Mouse (Mus musculus) forelimb bud, embryonic 11.5 days (tissue): Measurements from ENCODE around the gene Tbx6.
A peak's percentile ranks its signal among the peaks of the same experiment; 100 is the strongest.
"Not testable (repeated sequence)": the region's sequence is repeated elsewhere in the genome, so short reads cannot be mapped to it uniquely, and the experiment has no call there.

Source experiments
- DNase-seq: peaks from one replicate; pipeline ENCODE4 v3.0.0-alpha.2; 2012; ENCODE audit warnings: low read depth, low spot score

Tbx6 gene

DNA sequence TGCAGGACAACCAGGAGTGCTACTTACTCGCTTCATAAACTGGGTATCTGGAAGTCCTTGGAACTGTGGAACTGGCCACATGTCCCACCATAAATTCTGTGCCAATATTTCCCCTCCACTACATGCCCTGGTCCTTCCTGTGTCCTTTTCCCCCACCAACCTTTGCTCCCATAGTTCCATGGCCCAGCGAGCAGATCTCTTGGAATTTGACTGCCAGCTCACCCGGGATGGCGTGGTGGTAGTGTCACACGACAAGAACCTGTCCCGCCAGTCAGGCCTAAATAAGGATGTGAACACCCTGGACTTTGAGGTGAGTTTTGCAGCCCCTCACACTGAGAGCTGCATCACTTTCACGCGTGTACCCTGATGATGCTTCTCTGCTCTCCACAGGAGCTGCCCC is 14.3 kb upstream of the Tbx6 start:
- no peak for DNase-seq

- DNase-seq: no peak
Observed at GRCm38 (mm10) chr7:126770784-126771183, 10.5 kb upstream of the Tbx6 start.

GRCm38 (mm10) chr7:126773351-126773750 is 7.9 kb upstream of the Tbx6 start:
- no peak for DNase-seq

DNA sequence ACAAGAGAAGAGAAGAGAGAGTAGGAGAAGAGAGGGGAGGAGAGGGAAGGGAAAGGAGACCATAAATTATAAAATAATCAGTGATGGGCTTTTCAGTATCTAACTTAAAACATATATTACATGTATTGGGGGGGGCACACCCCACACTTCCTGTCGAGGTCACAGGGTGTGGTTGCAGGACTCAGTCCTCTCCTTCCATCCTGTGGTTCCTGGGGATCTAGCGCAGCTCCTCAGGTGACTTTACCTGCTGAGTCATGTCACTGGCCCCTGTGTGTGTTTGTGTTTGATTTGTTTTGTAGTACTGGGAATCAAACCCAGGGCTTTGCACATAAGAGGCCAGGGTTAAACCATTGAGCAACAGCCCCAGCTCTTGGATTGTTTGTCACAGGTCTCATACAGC is 6.8 kb upstream of the Tbx6 start:
- no peak for DNase-seq

GRCm38 (mm10) chr7:126775185-126775977 is 5.9 kb upstream of the Tbx6 start:
- no peak for DNase-seq

GRCm38 (mm10) chr7:126775978-126776234 is 5.4 kb upstream of the Tbx6 start:
- DNase-seq: no peak

GRCm38 (mm10) chr7:126776598-126777057 is 4.7 kb upstream of the Tbx6 start, which contains the start of gene Ypel3:
TSS of gene Ypel3 (plus strand) at chr7:126776955.
- peak; percentile 90 for DNase-seq

GRCm38 (mm10) chr7:126777476-126777875 is 3.8 kb upstream of the Tbx6 start:
- DNase-seq: no peak

DNA sequence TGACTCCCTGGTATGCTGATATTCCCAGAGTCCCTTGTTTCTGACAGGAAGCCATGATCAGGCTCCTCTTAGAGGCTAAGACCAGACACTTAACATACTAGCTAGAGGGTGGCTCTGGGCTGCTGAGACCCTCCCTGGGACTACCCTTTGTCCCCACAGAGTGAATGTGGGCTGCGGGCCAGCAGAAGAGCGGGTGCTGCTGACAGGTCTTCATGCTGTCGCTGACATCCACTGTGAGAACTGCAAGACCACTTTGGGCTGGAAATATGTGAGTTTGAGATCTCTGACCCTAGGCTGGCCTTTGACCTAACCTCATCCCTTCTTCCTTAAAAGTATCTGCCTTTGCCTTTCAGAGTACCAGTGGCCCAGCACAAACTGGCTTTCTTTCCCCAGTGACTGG is 3.1 kb upstream of the Tbx6 start:
- no peak for DNase-seq

DNA sequence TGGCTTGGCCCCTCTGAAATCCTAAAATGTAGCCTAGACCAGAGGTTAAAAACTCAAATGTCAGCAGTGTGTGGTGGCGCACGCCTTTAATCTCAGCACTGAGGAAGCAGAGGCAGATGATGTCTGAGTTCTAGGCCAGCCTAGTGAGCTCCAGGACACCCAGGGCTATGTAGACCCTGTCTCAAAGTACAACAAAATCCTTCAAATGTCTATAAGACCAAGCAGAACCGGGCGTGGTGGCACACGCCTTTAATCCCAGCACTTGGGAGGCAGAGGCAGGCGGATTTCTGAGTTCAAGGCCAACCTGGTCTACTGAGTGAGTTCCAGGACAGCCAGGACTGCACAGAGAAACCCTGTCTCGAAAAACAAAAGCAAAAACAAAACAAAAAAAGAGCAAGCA is 2.2 kb upstream of the Tbx6 start:
- not testable (repeated sequence) for DNase-seq

GRCm38 (mm10) chr7:126779983-126780970 is 1.0 kb upstream of the Tbx6 start:
- peak; percentile 89 for DNase-seq

DNA sequence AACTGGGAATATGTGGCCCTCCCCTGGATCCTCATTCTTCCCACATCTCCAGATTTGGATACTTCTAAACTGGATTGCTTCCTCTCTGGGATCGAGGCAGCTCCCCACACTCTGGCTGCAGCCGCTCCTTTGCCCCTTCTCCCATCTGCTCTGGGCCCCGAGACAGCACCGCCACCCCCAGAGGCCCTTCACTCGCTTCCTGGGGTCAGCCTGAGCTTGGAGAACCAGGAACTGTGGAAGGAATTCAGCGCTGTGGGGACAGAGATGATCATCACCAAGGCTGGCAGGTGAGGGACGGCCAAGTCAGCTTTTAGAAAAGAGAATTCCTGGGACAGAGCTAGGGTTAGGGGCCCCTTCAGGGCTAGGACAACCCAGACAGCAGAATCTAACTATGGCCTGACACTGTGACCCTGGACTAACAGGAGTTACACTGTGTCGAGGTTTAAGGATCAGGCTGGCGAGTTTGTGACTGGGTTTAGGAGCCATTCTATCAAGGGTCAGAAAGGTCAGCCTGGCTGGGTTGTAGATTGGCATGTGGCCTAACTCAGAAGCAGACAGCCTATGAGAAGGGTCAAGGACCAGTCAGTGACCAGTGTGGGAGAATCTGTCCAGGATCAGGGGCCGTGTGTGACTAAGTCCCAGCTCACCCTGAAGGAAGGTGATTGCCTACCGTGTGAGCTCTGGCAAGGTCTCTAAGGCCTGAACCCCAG is 533 bp downstream of the Tbx6 start:
- DNase-seq: no peak

- DNase-seq: no peak
Observed at GRCm38 (mm10) chr7:126782693-126783092, 1.4 kb downstream of the Tbx6 start.

DNA sequence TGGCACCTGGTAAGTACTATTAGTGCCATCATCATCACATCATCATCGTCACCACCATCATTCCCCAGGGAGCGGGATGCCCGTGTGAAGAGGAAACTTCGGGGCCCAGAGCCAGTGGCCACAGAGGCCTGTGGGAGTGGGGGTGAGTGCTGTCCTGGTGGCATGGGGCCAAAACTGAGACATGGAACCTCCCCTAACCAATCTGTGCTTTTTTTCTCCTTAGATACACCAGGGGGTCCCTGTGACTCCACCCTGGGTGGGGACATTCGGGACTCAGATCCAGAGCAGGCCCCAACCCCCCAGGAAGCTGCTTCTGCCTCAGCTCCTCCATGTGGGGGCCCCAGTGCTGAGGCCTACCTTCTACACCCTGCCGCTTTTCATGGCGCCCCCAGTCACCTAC is 3.2 kb downstream of the Tbx6 start:
- no peak for DNase-seq

DNA sequence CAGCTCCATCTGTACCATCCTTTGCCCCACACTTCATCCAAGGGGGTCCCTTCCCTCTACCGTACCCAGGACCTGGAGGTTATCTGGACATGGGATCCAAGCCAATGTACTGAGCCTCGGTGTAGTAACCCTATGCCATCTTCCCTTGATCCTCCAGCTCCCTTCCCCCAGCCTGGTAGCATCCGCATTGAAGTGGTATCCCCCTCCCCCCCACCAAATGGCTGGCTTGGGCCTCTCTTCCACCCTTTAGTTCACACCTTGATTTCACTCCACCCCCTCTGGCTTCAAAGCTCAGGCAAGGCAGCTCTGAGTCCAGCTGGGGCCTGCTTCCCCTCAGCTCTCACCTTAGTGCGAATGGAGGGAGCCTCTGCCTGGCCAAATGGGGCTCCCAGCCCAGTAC is 3.8 kb downstream of the Tbx6 start:
- DNase-seq: no peak

DNA sequence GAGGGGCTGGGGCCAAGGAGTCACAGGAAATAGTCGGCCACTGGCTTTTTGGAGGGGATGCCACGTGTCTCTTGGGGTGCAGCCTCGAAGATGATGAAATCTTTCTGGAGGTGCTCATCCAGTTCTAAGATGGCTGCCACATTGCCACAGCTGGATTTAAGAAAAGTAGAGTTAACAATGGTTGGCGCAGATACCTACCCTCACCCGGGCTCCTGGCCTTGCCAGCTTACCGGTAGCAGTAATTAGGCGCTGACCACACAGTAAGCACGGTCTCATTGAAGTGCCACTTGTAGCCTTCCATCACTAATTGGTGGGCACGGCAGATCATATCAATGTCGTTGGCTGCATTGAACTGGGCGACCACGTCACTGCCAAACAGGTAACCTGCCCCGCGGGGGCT is 4.9 kb downstream of the Tbx6 start:
- DNase-seq: no peak

GRCm38 (mm10) chr7:126789141-126789540 is 7.9 kb downstream of the Tbx6 start:
- no peak for DNase-seq

DNA sequence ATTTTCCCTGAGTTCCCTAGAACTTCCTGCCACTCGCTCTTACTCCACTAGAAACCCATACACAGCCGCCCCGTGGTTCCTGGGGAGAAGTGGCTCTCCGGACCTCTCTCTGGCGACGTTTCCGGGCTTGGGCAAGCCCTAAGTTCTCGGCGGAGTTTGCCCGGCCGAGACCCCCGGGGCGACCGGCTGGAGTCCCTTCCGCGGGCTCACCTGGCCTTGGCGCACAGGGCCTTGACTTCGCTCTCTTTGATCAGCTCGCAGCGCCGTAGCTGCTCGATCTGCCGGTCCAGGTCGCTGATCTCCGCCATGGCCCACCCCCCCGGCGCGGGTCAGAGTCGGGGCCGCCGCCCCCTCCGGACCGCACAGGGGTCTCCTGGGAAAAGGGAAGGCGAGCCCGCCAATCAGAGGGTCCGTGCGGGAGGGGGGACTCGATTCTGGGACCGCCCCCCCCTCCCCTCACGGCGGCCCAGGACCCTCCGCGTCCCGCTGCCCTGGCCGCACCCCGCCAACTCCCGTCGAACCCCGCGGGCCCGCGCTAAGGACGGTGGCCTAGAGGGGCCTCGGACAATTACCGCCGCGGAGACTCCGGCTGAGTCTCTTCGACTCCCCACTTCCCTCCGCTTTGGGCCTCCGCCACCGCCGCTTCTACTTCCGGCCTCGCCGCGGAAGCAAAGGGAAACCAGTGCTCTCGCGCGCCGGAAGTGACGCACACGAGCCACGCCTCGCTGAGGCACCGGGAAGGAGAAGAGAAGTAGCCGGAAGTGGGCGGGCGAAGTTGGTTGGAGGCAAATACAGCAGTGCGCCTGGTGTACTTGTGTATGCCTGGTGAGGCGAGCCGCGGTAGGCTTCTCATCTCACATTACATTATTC is 10.8 kb downstream of the Tbx6 start, which contains the start of gene Ppp4c:
Ppp4c (minus strand) TSS at position 646 of the 870 bp plus-strand sequence.
- DNase-seq: peak; percentile 97

GRCm38 (mm10) chr7:126792721-126793443 is 11.6 kb downstream of the Tbx6 start:
- no peak for DNase-seq
